Mouse (Mus musculus): ENCODE measurements around the gene Arhgef15.

DNA sequence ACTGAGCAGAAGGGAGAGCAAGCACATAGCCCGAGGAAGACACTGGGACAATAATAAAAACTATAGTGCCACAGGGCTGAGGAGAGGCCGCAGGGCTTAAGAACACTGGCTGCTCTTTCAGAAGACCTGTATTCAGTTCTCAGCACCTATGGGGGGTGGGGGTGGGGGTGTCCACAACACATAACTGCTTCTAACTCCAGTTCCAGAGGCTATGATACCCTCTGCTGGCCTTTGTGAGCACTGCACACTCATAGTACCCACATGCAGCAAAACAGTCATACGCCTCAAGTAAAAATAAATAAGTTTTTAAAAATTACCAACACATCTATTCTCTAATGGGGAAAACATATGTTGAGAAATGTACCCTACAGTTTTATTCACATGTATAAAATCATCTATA, 37.1 kb upstream of the Arhgef15 start:
- TF ChIP-seq CTCF (IDR thresholded peaks at IDR 0.05; ENCODE audit: borderline replicate concordance, insufficient read depth, low read length) (no peak), POLR2A (IDR thresholded peaks at IDR 0.05; ENCODE audit: low read depth, low read length) (no peak)

Data from embryonic fibroblast, embryonic 13.5 days (primary cell).